Mouse (Mus musculus) cerebellum, adult 2 months (tissue): ENCODE measurements around the gene Cdh22. TPM values are rescaled to one million over a fixed set of nuclear protein-coding genes. Genes with fewer than 3 reads are reported as not detected.

Experiments used
- DNase-seq, 2 experiments: peaks; one replicate each; pipeline ENCODE4 v3.0.0; 2021
- H3K27ac ChIP-seq: fragments of 200-500 bp; 2 replicates; pipeline ENCODE4 v1.5.1; 2012; ENCODE audit warnings: low read length, control low read depth, inconsistent platforms; ENCODE audit not compliant: insufficient read depth
- H3K27me3 ChIP-seq: fragments of 200-500 bp; 2 replicates; pipeline ENCODE4 v1.6.1; 2012; ENCODE audit warnings: inconsistent platforms, mild to moderate bottlenecking, low read length, moderate library complexity; ENCODE audit not compliant: control insufficient read depth, insufficient read depth
- H3K4me1 ChIP-seq: fragments of 200-500 bp; 2 replicates; pipeline ENCODE4 v1.6.1; 2011; ENCODE audit warnings: low read length; ENCODE audit not compliant: control insufficient read depth, insufficient read depth
- H3K4me3 ChIP-seq: fragments of 200-500 bp; replicated peaks from 2 replicates; pipeline ENCODE3; 2011; ENCODE audit warnings: mild to moderate bottlenecking, low read depth, low read length, control low read depth; ENCODE audit not compliant: insufficient read depth
- CTCF ChIP-seq: fragments of 200-500 bp; IDR thresholded peaks from 2 replicates; pipeline ENCODE4 v1.5.1; 2011; ENCODE audit warnings: low read depth, mild to moderate bottlenecking, control low read depth, low read length, moderate library complexity, borderline replicate concordance; ENCODE audit not compliant: insufficient read depth
- POLR2A ChIP-seq: fragments of 200-500 bp; IDR thresholded peaks from 2 replicates; pipeline ENCODE4 v1.6.1; 2011; ENCODE audit warnings: low read length, control low read depth, borderline replicate concordance; ENCODE audit not compliant: insufficient read depth
- WGBS: fragments of 180-500 bp; shearing (Covaris S2); methylation state at CpG from one replicate; pipeline ENCODE4 v1.1.7; 2018; 5-methylcytosine and 5-hydroxymethylcytosine counted together
- polyA plus RNA-seq: library from polyadenylated mRNA; depleted of rRNA; stranded (reverse); fragments of >200 nt; gene quantifications from 2 replicates; pipeline ENCODE4 v1.2.3, GENCODE M21; 2012

Gene Cdh22
- polyA plus RNA-seq, 1 experiment, result 51.9 TPM

- Histone ChIP-seq H3K4me1 (peaks cover 38% of the 10 kb centered on the region), H3K4me3 (no peak overlapping the region), H3K27me3 (no peaks in the 10 kb centered on the region), H3K27ac (no peak overlapping the region)
- no peak for TF ChIP-seq POLR2A
- no peak for DNase-seq
- WGBS, result 57% methylated on average over 7 of the region's 7 CpGs
These were observed 29.7 kb downstream of the Cdh22 start for GRCm38 (mm10) chr2:165204931-165205330.

GRCm38 (mm10) chr2:165201761-165202751 lies 32.6 kb downstream of the Cdh22 start:
- Histone ChIP-seq H3K4me3 (peak overlapping the region; percentile 1), H3K4me1 (peaks cover 33% of the 10 kb centered on the region), H3K27me3 (no peaks in the 10 kb centered on the region), H3K27ac (peak overlapping the region; percentile 3)
- TF ChIP-seq CTCF, result 0 out of 2 replicates have a peak, but pooled peaks have one; percentile 10
- TF ChIP-seq POLR2A, result no peak
- WGBS, result 8% methylated on average over 28 of the region's 28 CpGs
- peak; percentile 68 to 72 for DNase-seq

- Histone ChIP-seq H3K27me3 (no peaks in the 10 kb centered on the region), H3K4me1 (peaks cover 45% of the 10 kb centered on the region), H3K4me3 (no peak overlapping the region), H3K27ac (no peak overlapping the region)
- TF ChIP-seq CTCF (no peak), POLR2A (no peak)
- no peak for DNase-seq
- WGBS, result 41% methylated on average over 6 of the region's 6 CpGs
These were observed 37.1 kb downstream of the Cdh22 start for GRCm38 (mm10) chr2:165197546-165197945.

- 38% methylated on average over 32 of the region's 32 CpGs for WGBS
These were observed 39.1 kb downstream of the Cdh22 start for GRCm38 (mm10) chr2:165195411-165196182.

GRCm38 (mm10) chr2:165191483-165191882 lies 43.2 kb downstream of the Cdh22 start:
- H3K4me3 ChIP-seq, result no peak overlapping the region
- TF ChIP-seq CTCF, result no peak
- TF ChIP-seq POLR2A, result no peak
- no peak for DNase-seq
- H3K27me3 ChIP-seq, result no peaks in the 10 kb centered on the region
- WGBS, result 51% methylated on average over 7 of the region's 7 CpGs
- peaks cover 39% of the 10 kb centered on the region for H3K4me1 ChIP-seq
- H3K27ac ChIP-seq, result no peak overlapping the region

More at GRCm38 (mm10) chr2:165195411-165196182, 39.1 kb downstream of the Cdh22 start:
- Histone ChIP-seq H3K27me3 (no peaks in the 10 kb centered on the region), H3K4me1 (peaks cover 37% of the 10 kb centered on the region), H3K27ac (peak overlapping the region; percentile 19; the same call in 1 of the 2 replicates), H3K4me3 (no peak overlapping the region)
- peak in 1 of 2 experiments; percentile 34 for DNase-seq
- TF ChIP-seq CTCF, result no peak
- TF ChIP-seq POLR2A, result no peak

GRCm38 (mm10) chr2:165189546-165189945 lies 45.1 kb downstream of the Cdh22 start:
- H3K27ac ChIP-seq, result no peak overlapping the region
- H3K27me3 ChIP-seq, result no peaks in the 10 kb centered on the region
- TF ChIP-seq CTCF, result no peak
- no peak for TF ChIP-seq POLR2A
- H3K4me3 ChIP-seq, result no peak overlapping the region
- 89% methylated on average over 3 of the region's 3 CpGs for WGBS
- peaks cover 24% of the 10 kb centered on the region for H3K4me1 ChIP-seq
- DNase-seq, result no peak

GRCm38 (mm10) chr2:165187648-165188380 lies 46.8 kb downstream of the Cdh22 start:
- Histone ChIP-seq H3K27me3 (no peaks in the 10 kb centered on the region), H3K27ac (no peak overlapping the region), H3K4me3 (no peak overlapping the region), H3K4me1 (peaks cover 19% of the 10 kb centered on the region)
- TF ChIP-seq CTCF (no peak), POLR2A (no peak)
- 46% methylated on average over 9 of the region's 9 CpGs for WGBS
- no peak for DNase-seq

- TF ChIP-seq CTCF (no peak), POLR2A (no peak)
- no peak overlapping the region for H3K27ac ChIP-seq
These were observed 50.5 kb downstream of the Cdh22 start for GRCm38 (mm10) chr2:165184015-165184633.

More at GRCm38 (mm10) chr2:165184015-165184633, 50.5 kb downstream of the Cdh22 start:
- H3K4me3 ChIP-seq, result no peak overlapping the region
- H3K4me1 ChIP-seq, result peaks cover 28% of the 10 kb centered on the region
- 49% methylated on average over 9 of the region's 9 CpGs for WGBS
- no peaks in the 10 kb centered on the region for H3K27me3 ChIP-seq
- peak in 1 of 2 experiments; percentile 43 for DNase-seq
